Mouse (Mus musculus) mature B cell (primary cell): ENCODE data around the gene Defb21.

Experiments used
- in situ Hi-C: fragments of 300-500 bp; cut with MboI; formaldehyde crosslinking; loops from 2 replicates; pipeline ENCODE4 v1.14.3; 2019

Defb21 gene

DNA sequence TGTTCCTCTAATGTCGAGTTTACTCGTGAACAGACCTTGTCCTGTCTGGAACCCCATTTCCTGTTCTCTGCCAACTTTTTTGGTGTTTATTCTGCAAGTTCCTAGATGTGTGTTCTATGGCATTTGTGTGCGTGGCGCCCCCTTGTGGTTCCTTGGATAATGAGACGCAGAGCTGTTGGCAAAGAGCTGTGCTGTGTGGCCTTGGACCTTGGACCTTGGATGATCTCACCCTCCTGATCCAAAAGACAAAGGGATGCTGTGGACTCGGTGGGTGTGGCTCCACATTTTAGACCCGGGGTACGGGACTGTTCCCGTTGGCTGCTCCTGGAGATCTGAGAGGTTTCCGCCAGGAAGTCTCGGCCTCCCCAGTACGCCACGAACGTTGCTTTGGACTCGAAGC is 31.5 kb downstream of the Defb21 start, which contains the start of gene Defb36:
TSS of gene Defb36 (plus strand) at position 271 of the 400 bp plus-strand sequence.
- in situ Hi-C loops, result no loop called here

DNA sequence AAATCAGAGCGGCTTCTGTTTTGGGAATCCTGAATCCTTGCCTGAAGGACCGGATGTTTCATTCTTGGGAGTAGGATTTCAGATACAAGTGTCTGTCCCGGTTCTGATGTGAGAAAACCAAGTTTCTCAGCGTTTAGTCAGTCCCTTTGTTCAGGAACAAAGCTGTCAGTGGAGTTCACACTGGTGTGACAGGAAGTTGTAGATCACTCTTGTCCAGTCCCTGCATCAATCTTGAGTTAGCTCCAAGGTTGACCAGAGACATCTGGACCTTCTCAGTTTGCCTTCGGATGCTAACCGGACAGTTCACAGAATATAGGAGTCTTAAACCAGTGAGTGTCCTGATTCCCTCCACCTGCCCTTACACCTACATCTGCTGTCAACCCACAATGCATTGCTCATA is 35.2 kb downstream of the Defb21 start:
- in situ Hi-C loops, result no loop called here

DNA sequence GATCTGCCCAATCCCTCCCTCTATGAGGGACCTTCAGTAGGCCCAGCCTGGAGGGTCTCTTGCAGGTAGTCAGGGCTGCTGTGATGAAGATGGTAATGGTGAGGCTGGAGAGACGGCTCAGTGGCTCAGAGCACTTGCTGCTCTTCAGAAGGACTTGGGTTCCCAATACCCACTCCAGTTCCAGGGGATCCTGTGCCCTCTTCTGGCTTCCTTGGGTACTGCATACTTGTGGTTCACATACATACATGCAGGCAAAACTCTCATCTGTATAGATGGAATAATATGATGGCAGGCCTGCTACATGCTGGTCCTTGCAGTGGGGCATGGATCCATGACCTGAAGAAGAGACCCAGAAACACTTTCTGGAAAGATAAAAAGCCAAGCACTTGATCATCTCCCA is 36.2 kb downstream of the Defb21 start:
- in situ Hi-C loops, result no loop called here

DNA sequence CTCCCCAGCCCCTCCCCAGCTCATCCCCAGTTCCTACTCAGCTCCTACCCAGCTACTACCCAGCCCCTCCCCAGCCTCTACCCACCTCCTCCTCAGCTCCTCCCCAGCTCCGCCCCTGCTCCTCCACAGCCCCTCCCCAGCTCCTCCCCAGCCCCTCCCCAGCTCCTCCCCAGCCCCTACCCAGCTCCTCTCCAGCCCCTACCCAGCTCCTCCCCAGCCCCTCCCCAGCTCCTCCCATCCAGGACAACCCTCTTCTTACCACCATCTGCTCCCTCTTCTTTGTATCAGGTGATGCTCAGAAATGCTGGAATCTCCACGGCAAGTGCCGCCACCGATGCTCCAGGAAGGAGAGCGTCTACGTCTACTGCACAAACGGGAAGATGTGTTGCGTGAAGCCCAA is 39.6 kb downstream of the Defb21 start:
- in situ Hi-C loops, result no loop called here

DNA sequence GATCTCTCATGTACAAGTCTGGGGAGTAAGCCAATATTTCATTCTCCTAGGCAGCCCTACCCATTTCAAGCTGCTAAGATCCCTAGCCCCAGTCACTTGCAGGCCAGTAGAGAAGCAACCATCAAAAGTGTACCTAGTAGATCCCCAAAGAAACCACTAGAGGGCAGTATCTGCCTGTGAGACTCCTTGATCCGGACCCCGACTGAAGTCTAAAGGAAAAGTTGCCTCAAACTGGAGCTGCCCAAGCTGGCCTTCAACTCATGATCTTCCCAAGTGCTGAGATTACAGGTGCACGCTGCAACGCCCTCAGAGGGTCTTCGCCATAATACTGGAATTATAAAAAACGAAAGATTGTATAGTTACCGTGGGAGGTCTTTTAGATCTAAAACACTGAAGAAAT is 43.0 kb downstream of the Defb21 start:
- in situ Hi-C loops, result no loop called here

DNA sequence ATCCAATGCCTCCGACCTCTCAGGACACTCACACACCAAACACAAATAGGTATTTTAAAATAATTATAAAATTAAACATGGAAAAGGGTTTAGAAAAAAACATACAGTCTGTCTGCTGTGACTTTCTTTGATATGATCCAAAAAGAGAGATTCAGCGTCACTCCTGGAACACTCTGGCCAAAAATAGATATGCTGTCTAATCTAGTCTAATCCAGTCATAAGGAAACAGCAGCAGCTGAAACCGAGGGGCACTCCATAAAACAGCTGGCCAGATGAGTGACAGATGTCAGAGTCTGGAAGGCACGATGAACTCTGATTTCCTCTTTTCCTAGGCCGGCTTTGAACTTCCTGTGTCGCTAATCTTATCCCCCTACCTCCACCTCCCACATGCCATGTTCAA is 43.9 kb downstream of the Defb21 start:
- in situ Hi-C loops, result no loop called here

DNA sequence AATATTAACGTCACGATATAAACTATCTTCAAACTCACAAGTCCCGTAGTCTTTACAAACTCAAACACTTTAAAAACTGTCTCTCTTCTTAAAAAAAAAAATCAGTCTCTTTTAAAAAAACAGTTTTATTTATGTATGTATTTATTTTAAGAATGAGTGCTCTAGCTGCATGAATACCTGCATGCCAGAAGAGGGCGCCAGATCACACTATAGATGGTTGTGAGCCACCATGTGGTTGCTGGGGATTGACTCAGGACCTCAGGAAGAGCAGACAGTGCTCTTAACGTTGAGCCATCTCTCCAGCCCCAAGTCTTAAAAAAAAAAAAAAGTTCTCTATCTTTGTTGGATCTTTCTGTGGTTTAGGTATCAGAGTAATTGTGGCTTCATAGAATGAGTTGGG is 44.8 kb downstream of the Defb21 start:
- in situ Hi-C loops, result no loop called here

DNA sequence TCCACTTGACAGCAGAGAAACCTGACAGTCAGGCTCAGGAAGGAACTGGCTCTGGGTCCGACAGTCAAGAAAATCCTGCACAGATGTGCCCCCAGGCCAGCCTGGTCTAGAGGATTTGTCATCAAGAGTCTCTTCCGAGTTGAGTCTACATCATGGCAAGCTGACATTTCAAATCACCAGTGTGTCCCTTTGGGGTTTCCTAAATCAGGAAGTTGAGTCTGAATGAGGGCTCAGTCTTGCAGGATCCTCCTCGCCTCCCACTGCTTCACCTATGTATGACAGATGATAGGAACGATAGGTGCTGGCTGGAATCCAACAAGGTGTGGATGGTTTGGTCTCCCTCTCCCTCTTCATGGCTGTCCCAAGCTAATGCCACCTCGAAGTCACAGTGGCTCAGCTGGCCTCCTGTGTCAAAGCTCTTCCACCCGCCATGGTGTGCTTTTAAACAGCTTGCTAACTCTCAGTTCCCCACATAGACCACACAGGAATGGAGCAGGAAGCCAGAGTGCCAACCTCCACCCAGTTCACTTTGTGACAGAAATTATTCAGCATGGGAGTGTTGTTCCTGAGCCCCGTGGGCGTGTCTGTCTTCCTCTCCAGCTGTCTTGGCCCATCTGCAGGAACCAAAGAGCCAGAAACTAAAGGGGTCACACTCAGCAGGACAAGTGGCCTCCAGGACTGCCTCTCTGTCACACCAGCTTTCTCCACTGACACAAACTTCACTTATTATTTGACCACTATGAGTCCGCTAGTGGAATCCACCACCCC is 48.0 kb downstream of the Defb21 start:
- in situ Hi-C loops, result no loop called here

DNA sequence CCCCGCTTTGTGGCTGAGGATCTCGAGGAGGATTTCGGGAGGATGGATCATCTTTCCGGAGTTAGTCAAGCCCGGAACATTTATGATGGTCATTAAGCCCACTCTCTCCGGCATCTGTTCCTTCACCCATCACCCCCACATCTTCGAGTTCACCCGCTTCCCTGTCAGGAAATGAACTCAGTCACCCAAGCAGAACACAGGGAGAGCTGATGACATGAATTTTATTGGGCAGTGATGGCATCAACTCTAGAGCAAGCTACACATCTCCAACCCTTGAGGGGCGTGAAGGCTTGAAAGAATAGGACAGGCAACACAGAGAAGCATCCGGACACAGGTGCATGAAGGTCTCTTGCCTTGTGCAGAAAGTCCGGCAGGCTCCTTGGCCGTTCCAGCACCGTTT is 49.6 kb downstream of the Defb21 start:
- in situ Hi-C loops, result no loop called here

DNA sequence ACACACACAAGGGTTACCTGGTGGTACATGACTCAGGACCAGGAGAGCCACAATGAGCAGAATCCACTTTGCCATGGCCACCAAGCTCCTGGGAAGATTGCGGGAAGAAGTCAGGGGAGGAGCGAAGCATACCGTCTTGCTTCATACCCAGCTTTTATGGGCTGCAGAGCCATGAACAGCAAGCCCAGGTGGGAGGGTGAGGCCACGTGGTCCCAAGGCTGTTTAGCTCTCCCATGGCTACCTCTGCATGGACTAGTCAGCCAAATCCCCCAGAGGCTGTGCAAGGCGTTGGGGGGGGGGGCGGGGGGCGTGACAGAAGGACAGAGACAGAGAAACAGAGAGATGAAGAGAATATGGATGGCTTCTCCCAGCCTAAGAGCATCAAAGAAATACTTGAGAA is 50.4 kb downstream of the Defb21 start, which contains the start of gene Defb25:
TSS of gene Defb25 (minus strand) at position 101 of the 400 bp plus-strand sequence.
- in situ Hi-C loops, result no loop called here
